Mouse (Mus musculus) embryo, embryonic 10.5 days (tissue): Measurements from ENCODE around the gene Strip1.

ENCODE experiments used
- DNase-seq: peaks from one replicate; pipeline ENCODE4 v3.0.0-alpha.2; 2015; ENCODE audit warnings: low spot score

Gene Strip1

DNA sequence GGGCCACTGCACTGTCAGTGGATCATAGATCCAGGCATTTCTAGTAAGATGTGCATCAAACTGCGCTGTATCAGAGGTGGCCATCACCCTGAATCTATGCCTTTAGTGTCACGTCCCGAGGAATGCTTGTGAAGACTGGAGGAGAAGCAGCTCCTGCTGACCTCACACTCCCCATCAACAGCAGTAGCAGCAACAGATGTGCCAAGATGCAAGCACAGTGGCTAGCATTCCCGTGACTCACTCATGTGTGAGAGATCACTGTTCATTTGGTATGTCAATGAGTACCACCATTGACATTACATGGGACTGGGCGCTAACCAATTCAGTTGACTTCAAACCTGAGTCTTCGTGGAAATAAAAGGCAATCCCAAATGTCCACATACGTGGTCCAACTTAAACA lies 3.9 kb downstream of the Strip1 start:
- no peak for DNase-seq

DNA sequence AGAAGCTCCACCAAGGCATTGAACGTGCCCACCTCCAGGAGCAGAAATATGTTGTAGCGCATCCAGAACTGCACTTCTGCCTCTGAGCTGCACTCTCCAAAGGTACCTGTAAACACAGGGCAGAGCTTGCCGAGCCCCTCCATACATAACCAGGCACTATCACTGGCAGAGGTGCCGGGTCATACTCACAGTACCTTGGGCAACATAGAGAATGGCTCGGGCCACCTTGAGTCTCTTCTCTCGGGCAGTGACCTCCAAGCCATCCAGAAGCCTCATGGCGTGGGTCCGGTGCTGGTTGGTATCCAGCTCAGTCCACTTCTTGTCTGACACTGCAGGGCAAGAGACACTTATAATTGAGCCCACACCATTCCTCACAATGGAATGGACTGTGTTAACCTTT lies 4.7 kb downstream of the Strip1 start:
- no peak for DNase-seq

- DNase-seq: no peak
These were observed 6.0 kb downstream of the Strip1 start for GRCm38 (mm10) chr3:107625536-107625935.

- no peak for DNase-seq
These were observed 7.1 kb downstream of the Strip1 start for GRCm38 (mm10) chr3:107624424-107624823.

GRCm38 (mm10) chr3:107622537-107622936 lies 9.0 kb downstream of the Strip1 start:
- no peak for DNase-seq

DNA sequence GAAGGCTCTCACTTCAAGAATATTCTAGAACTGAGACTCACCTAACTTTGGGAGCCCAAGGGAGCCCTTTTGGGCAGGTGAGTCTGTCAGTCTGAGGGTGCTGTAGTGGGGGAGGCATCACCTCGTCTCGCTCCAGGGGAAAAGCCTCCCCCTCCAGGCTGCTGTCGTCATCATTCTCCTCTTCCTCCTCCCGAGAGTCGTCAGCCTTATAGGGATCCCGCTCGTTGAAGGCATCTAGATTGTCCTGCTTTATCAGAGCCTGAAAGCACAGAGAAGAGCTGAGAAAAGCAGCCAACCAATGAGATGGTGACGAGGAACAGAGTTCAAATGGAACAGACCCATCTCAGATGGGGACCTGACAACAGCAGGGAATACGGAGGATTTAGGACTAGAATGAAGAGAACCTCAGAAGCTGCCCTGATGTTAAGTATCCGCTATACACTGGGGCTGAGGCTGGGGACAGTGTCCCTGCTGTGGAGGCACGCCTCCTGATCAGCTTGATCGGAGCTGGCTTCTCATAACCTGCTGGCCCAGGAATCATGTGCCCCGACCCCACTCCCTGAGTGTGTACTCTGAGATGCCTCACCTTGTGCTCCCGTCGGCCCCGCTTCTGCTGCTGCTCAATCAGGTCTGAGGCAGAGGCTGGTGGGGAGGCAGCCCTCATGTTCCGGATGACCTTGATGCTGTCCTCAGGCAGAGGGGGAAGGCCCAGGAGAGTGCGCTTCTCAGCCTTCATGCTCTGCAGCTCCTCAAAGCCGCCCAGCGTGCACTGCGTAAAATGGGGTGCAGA lies 10.0 kb downstream of the Strip1 start:
- DNase-seq: no peak

DNA sequence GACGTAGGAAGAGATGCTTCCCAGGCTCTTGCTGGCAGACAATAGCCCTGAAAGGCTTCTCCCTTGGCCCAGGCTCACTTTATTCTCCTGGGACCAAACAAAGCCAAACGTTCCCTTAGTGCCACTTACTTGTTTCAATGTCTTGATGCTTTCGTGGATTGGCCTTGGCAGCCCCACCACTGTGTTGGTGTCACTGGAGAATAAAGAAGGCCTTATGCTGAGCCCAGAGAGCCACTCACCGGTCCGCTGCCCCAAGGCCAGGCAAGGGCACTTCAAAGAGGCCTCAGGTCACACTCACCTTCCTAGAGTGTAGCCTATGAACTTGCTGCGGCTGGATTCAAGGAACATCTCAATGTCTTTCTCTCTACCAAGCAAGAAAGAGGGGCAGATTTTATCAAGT lies 11.6 kb downstream of the Strip1 start:
- DNase-seq: no peak

GRCm38 (mm10) chr3:107617800-107618199 lies 13.7 kb downstream of the Strip1 start:
- DNase-seq: no peak

DNA sequence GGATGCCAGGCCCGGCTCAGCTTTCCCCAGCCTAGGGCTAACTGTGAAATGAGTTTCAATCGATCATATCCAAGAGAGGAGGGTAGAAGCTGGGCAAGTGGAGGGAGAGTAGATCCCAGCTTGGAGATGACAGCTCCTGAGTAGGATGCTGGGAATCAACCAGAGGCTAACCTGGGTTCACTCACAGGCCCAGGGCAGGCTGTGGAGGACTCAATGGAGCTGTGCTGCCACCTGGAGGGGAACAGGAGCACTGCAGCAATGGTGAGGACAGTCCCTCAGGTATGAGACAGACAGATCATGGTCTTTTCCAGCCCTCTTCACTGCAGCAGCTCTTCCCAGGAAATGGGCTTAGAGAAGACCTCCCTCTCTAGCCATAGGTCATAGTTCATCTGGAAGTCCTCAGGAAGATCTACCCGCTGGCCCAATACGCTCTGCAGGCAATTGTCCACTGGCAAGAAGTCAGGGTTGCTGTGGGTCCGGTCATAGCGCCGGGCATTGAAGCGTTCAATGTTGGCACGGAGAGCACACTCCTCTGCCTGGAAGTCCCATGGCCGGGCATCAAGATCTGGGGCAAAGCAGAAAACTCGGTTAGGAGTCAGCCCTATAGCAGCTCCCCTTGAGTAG lies 18.5 kb downstream of the Strip1 start:
- peak; percentile 82 for DNase-seq

DNA sequence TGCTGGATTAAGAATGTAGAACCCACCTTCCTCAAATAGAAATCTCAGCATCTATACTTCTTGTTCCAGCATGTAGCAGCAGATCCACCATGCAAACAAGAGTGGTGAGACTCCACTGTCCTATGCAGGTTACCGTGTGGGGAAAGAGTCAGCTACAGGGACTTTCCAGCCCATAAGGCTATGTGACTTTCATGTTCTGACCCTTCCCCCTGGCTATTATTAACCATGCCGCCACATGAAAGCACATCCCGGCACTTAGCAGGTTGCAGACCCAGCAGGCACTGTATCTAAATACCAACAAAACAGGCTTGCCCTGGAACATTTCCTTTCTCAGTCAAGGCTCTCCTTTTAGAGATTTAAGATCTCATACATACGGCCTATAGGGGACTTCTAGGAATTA lies 20.1 kb downstream of the Strip1 start:
- DNase-seq: no peak

DNA sequence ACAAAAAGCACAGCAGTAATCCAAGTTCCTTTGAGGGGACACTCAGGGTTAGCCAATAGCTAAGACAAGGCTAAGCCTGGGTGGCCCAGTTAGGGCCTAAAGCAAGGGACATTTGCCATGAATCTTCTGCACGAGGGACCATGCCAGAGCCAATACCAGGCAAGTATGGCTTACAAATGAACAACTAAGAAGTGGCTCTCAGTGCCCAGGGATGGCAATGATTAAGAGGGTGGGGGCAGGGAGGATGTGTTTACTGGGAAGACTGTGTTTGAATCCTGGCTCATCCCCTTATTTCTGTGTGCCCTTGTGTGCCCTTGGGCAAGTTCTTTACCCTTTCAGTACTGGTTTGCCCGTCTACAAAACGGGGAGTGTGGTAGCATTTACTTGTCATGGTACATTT lies 22.1 kb downstream of the Strip1 start:
- DNase-seq: no peak

DNA sequence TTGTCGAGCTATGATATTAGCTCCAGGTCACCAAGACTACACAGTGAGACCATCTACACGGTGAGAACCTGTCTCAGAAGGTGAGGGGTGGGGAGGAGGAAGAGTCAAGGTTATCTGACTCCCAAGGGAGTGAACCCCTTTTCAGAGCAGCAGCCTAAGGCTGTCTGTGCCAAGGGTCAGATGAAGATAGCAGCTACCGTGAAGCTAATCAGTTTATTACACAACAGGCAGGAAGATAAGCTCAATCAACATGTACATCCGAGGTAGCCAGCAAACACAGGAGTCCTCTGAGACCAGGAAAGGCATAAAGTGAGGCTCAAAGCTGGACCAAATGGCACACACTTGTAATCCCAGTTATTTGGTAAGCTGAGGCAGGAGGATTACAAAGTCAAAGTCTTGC lies 22.7 kb downstream of the Strip1 start:
- DNase-seq: no peak

DNA sequence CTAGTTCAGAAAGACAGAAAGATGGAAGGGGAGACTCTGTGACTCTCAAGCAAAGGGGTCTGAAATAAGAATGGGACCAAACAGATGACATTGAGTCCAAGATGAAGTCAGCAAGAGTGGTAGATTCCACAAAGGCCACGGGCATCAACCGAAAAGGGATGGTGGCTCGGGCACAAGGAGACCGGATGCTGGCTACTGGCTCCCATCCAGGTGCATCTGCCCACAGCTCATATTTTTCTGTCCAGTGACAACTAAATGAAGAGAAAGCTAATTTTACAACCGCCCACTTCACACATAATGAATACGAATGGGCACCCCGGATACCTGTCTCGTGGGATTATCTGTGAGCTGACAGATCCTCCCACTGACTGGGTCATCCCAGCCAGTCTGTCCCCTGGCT lies 24.3 kb downstream of the Strip1 start:
- DNase-seq: no peak

DNA sequence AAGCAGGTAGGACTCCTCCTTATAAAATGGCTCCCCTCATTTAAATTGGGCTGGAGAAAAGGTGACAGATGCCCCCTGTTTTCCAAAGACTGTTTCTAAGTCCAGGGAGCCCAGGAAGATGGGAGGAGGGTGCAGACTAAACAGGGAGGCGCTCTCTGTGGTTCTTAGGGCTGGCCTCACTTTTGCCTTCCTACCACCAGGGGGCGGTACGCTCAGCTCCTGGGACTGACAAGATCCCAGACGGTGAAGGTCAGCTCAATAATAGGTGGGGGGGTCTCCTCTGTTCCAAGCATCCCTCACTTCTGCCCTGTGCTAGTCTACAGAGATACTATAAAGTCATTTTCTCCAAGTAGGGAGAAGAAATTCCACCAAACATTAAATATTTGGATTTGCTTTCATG lies 26.2 kb downstream of the Strip1 start:
- DNase-seq: peak; percentile 81

DNA sequence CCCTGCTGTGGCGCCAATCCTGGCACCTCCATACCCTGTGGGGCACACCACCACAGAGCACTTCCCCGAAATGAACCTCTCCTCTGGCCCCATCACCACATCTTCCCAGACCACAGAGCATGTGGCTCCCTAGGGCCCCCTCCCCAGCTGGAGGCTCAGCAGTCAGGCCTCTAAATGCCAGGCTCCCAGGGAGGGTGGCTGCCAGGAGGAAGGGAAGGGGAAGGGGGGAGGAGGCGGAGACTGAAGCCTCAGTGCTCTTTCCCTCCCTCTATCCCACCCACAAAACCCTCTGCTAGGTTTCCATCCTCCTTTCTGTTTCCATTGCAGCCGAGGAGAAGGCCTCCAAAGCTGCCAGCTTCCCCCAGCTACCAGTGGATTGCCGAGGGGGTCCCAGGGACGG lies 31.4 kb downstream of the Strip1 start:
- no peak for DNase-seq

DNA sequence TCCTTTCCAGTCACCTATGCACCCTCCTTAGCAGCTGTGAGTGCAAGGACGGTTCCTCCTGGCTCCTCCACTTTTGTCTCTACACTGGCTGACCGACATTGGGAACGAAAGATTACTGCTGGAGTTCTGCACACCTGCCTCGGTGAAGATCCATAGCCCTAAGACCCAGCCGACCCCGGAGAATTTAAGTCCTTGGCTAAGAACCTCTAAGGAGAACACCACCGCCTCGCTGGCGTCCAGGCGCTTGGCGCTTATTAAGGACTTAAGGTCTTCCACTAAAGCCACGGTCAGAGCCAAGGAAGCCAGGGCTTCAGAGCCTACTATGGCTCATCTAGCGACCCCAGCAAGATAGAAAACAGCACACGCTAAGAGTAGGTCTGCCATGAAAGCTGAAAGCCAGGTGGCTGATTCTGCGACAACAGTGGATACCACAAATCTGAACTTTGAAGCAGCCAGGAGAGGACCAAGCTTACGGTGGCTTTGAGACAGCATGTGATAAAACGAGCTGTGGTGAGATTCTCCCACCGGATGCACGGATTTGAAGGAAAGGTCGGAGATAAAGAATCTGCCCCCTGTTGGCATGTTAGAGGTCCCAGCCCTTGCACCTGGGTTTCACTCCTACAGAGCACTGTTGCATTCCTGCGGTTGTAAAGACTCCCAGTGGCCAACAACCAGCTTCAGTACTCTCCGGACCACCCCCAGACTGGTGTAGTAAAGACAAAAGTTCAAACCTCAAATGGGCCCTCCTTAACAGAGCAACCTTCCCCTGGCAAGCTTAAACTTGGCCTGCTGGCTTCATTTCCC lies 33.7 kb downstream of the Strip1 start:
- peak; percentile 52 for DNase-seq

GRCm38 (mm10) chr3:107597134-107597533 lies 34.4 kb downstream of the Strip1 start:
- DNase-seq: peak; percentile 46

DNA sequence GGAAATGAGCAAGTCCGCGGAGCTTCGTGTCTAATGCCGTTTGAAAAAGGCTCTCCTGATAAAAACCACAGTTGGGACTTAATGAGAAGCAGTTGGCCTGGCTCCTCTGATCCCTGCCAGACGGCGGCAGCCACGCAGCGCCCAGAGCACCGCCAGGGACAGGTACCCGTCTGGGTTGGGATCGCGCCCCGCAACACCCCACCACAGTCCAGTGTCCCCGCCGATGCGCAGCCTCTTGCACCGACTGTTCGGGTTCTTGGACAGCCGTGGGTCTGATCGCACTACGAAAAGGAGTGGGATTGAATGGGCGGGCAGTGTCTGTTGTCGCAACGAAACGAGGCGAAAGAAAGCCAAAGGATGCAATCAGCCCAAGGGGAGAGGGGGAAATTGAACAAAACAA lies 34.9 kb downstream of the Strip1 start:
- DNase-seq: peak; percentile 69

DNA sequence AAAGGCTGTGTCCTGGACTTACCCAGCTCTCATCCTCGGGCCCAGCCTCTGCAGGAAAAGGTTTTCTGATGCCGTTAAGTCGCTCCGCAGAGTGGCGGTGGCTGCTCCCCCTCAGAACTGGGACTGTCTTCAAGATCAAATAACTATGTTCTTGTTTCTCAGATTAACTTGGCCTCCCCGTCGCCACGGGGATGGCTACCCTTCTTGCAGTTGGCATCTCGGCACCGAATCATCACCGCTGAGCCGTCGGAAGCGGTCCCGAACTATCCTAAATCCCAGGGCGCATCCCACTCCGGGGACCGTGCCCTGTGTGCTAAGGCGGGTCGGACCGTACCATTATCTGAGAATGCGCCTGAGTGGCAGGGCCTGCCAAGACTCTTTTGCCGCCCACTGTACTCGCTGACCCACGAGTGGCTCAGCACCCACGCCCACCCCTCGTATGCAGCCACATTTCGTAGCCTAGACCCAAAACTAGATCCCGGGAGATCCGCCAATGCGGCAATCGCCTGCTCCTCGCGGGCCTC lies 35.5 kb downstream of the Strip1 start:
- peak; percentile 65 for DNase-seq

DNA sequence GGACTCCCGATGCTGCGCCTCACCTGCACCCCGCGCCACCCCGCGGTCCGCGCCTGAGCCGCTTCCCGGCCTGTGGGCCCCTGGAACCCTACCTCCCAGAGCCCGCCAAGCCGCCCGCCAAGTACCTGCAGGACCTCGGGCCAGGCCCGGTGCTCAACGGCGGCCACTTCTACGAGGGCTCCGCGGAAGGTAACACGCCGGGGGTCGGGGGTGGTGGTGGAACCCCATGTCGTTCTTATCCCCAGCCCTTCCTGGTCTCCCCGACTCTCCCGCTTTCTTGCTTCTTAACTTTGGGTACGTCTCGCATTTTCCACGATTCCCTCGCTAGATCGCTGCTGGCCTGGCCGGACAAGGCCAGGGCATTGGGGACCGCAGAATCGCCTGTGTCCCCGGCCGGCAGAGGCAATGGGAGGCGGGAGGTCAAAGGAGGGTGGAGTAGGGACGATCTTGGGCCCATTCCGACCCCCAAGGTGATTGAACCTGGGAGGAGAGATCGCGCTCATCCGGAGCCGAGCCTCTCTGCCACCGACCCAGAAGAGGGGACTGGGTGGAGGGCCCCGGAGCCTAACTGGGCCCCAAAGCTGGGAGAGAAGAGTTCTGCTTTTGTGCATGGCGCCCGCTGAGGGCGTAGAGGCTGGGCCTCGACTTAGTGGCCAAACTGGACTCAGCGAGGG lies 36.1 kb downstream of the Strip1 start:
- peak; percentile 53 for DNase-seq

DNA sequence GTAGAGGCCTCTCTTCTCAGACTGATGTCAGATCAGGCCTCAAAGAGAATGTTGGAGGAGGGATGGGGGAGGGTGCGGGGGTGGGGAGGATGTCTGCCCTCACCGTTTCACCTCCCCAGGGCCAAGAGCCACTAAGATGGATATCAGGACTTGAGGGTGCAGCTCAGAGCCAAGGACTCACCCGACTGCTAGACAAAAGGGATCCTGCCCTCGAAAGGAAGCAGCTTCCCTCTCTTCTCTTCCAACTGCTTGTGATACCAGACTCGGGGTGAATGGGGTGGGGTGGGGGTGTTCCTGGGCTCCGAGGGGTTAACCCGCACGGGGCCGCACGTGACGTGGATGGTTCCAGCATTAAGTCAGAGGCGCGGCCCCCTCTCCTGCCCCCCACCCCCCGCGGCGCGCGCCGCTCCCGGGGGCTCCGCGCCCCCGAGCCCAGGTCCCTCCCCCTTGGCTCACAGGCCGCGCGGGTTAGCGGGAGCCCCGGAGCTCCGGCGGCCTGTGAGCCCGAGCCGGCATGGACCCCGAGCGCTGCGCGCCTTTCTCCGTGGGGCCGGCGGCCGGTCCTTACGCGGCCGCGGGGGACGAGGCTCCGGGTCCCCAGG lies 36.7 kb downstream of the Strip1 start, which contains the start of gene Alx3:
Gene Alx3 (plus strand): TSS at position 370 of the 602 bp plus-strand sequence.
- no peak for DNase-seq

DNA sequence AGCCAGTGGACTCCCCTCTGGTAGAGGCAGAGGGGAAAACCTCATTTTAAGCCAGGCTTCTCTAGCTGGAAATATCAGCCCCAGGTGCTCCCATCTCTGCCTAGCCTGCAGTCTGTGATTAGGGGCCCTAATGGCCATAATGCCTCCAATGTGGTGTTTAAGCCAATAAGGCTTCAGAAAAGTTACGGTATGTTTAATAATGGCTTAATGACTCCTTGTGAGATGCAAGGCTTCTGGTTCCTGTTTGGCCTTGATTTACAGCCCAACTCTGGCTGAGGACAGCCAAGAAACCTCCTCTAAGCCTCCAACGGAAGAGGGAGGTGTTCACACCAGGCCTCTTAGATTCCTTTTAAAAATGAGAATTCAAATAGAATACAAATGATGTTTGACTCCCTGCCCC lies 37.9 kb downstream of the Strip1 start:
- DNase-seq: no peak
